In genomic region chr10:41403893-41404612, GRCm38 (mm10) we compare ENCODE assay signal across 10 mouse cellular contexts. TPM values are rescaled to one million over a fixed set of nuclear protein-coding genes. Genes with fewer than 3 reads are reported as not detected.
DNase-seq lines count a peak whose midpoint lies in the region; ATAC-seq and TF ChIP-seq lines count a peak whose summit lies in the region.
"Had no signal": no experiment of that assay in that cellular context is flagged by ENCODE, and none has a peak within 500 bp of the region (broad histone marks: within the 10 kb centered on the region; RNA-seq: fewer than 3 reads in every experiment).

No protein-coding gene starts in this region.

- WGBS in intestine, postnatal 0 days, result 35% methylated on average over 3 of the region's 3 CpGs
- WGBS in intestine, embryonic 15.5 days, result 33% methylated on average over 3 of the region's 3 CpGs
- 25% methylated on average over 3 of the region's 3 CpGs for WGBS in stomach, postnatal 0 days

- H3K36me3 ChIP-seq in intestine, postnatal 0 days (ENCODE audit: control insufficient read depth, insufficient read depth), result no peaks in the 10 kb centered on the region
- H3K36me3 ChIP-seq in intestine, embryonic 15.5 days, result no peaks in the 10 kb centered on the region
- no peaks in the 10 kb centered on the region for H3K36me3 ChIP-seq in stomach, postnatal 0 days (ENCODE audit: control insufficient read depth, insufficient read depth, low read length)
- H3K36me3 ChIP-seq: heart, embryonic 10.5 days; neural tube, embryonic 12.5 days had no signal

- ATAC-seq in intestine, postnatal 0 days, result no peak
- ATAC-seq in intestine, embryonic 15.5 days, result no peak
- ATAC-seq in stomach, postnatal 0 days (ENCODE audit: low FRiP score, low TSS enrichment), result no peak

- no peak overlapping the region for H3K9ac ChIP-seq in intestine, postnatal 0 days (ENCODE audit: low read depth, low read length)
- no peak overlapping the region for H3K9ac ChIP-seq in intestine, embryonic 15.5 days
- H3K9ac ChIP-seq in stomach, postnatal 0 days (ENCODE audit: low read length), result no peak overlapping the region
- H3K9ac ChIP-seq: neural tube, embryonic 12.5 days had no signal

- no peaks in the 10 kb centered on the region for H3K9me3 ChIP-seq in intestine, postnatal 0 days (ENCODE audit: control insufficient read depth)
- no peaks in the 10 kb centered on the region for H3K9me3 ChIP-seq in intestine, embryonic 15.5 days
- no peaks in the 10 kb centered on the region for H3K9me3 ChIP-seq in stomach, postnatal 0 days (ENCODE audit: control insufficient read depth, low read length)
- H3K9me3 ChIP-seq: heart, embryonic 10.5 days; neural tube, embryonic 12.5 days had no signal

- no peak overlapping the region for H3K27ac ChIP-seq in intestine, postnatal 0 days (ENCODE audit: low read depth, low read length)
- H3K27ac ChIP-seq in intestine, embryonic 15.5 days, result no peak overlapping the region
- no peak overlapping the region for H3K27ac ChIP-seq in cortical plate, adult 2 months (ENCODE audit: insufficient read depth, low read length)
- no peak overlapping the region for H3K27ac ChIP-seq in stomach, postnatal 0 days (replicated peaks)
- H3K27ac ChIP-seq: heart, embryonic 10.5 days; neural tube, embryonic 12.5 days had no signal

- no peaks in the 10 kb centered on the region for H3K27me3 ChIP-seq in intestine, postnatal 0 days (replicated peaks; ENCODE audit: control insufficient read depth, insufficient read depth, low read length)
- no peaks in the 10 kb centered on the region for H3K27me3 ChIP-seq in intestine, embryonic 15.5 days (replicated peaks)
- no peaks in the 10 kb centered on the region for H3K27me3 ChIP-seq in stomach, postnatal 0 days (ENCODE audit: control insufficient read depth, insufficient read depth, low read length)
- H3K27me3 ChIP-seq: neural tube, embryonic 12.5 days had no signal

- TF ChIP-seq EP300 in stomach, postnatal 0 days (optimal IDR thresholded peaks at IDR 0.05), result no peak

- intact Hi-C loops in gastrocnemius, postnatal 36 days (cut with DNase I), result no loop called here

- TF ChIP-seq CTCF in intestine, postnatal 0 days (IDR thresholded peaks at IDR 0.05; ENCODE audit: low read depth), result peak; percentile 52
- peak; percentile 57 for TF ChIP-seq CTCF in cortical plate, adult 2 months (IDR thresholded peaks at IDR 0.05; ENCODE audit: extremely low read depth, insufficient read depth, low read length)
- peak; percentile 61 for TF ChIP-seq CTCF in stomach, postnatal 0 days (IDR thresholded peaks at IDR 0.05; ENCODE audit: low read depth)

- H3K4me1 ChIP-seq in intestine, postnatal 0 days (replicated peaks; ENCODE audit: control insufficient read depth, insufficient read depth, low read length), result no peaks in the 10 kb centered on the region
- H3K4me1 ChIP-seq in intestine, embryonic 15.5 days (replicated peaks), result no peaks in the 10 kb centered on the region
- no peaks in the 10 kb centered on the region for H3K4me1 ChIP-seq in cortical plate, adult 2 months (ENCODE audit: control insufficient read depth, insufficient read depth, low read length)
- no peaks in the 10 kb centered on the region for H3K4me1 ChIP-seq in stomach, postnatal 0 days (replicated peaks; ENCODE audit: control insufficient read depth, insufficient read depth)
- H3K4me1 ChIP-seq: neural tube, embryonic 12.5 days had no signal

- no peak for TF ChIP-seq POLR2A in cortical plate, adult 2 months (IDR thresholded peaks at IDR 0.05; ENCODE audit: extremely low read depth, insufficient read depth, low read length)

- H3K4me2 ChIP-seq in intestine, postnatal 0 days (replicated peaks; ENCODE audit: low read depth), result no peak overlapping the region
- no peak overlapping the region for H3K4me2 ChIP-seq in intestine, embryonic 15.5 days (replicated peaks)
- H3K4me2 ChIP-seq in stomach, postnatal 0 days (replicated peaks; ENCODE audit: low read depth), result no peak overlapping the region
- H3K4me2 ChIP-seq: neural tube, embryonic 12.5 days had no signal

- no peak overlapping the region for H3K4me3 ChIP-seq in intestine, postnatal 0 days (ENCODE audit: low read depth, low read length)
- H3K4me3 ChIP-seq in intestine, embryonic 15.5 days (replicated peaks), result no peak overlapping the region
- no peak overlapping the region for H3K4me3 ChIP-seq in cortical plate, adult 2 months (ENCODE audit: insufficient read depth, low read length)
- H3K4me3 ChIP-seq in stomach, postnatal 0 days (ENCODE audit: low read depth, low read length), result no peak overlapping the region
- H3K4me3 ChIP-seq: heart, embryonic 10.5 days; neural tube, embryonic 12.5 days had no signal

- DNase-seq in right cerebral cortex, adult 2 months (ENCODE audit: low spot score in 2 of 2), result peak; percentile 38 to 39
- no peak for DNase-seq in right cerebral cortex, postnatal 14 days
- no peak for DNase-seq in stomach, postnatal 0 days (ENCODE audit: low spot score)
- DNase-seq in urinary bladder, postnatal 14 days (ENCODE audit: low spot score), result no peak
- DNase-seq in gastrocnemius, postnatal 36 days, result no peak

RNA-seq across cellular contexts. Expression of gene Zbtb24, which starts 46.1 kb away (rescaled TPM):
- 12.9 and 16.0 TPM in 2 replicates for polyA plus RNA-seq in intestine, postnatal 0 days (2015; fragmentation: Nextera tagmentation; extraction: Ambion mirVana)
- 13.3 and 14.3 TPM in 2 replicates for polyA plus RNA-seq in intestine, embryonic 15.5 days (2015; fragmentation: Nextera tagmentation; extraction: Ambion mirVana)
- 14.2 and 17.6 TPM in 2 replicates for polyA plus RNA-seq in cortical plate, adult 2 months (2012; rRNA removed)
- 8.6 and 9.8 TPM in 2 replicates for polyA plus RNA-seq in stomach, postnatal 0 days (2015; fragmentation: Nextera tagmentation; extraction: Ambion mirVana)
- total RNA-seq in gastrocnemius, postnatal 36 days (2021), result 1 to 10 TPM; 3.5 to 4.5 TPM

Comparison
In these comparisons a context has a peak if more than half of its experiments do, and no peak if none do; other contexts are left out.
1. DNase-seq: peak in right cerebral cortex, adult 2 months (2 of 2); none in right cerebral cortex, postnatal 14 days (single experiment), stomach, postnatal 0 days (single experiment), urinary bladder, postnatal 14 days (single experiment) and gastrocnemius, postnatal 36 days (0 of 2).
2. Peak in every context shown above with its lines, with median percentiles within 50 percentile points of each other: CTCF ChIP-seq.